Mouse (Mus musculus): ENCODE measurements at regions not wholly inside any gene's neighbourhood (a gene's known extent, or its start where the extent isn't known, plus 50 kb on each side); places are given as distances from the start of the nearest gene placed in this dataset.

GRCm38 (mm10) chr4:12376797-12377570, 205.2 kb upstream of the Fam92a start:
- Histone ChIP-seq H3K36me3 (replicated peaks) (no peaks in the 10 kb centered on the region), H3K9me3 (replicated peaks) (no peaks in the 10 kb centered on the region), H3K27me3 (no peaks in the 10 kb centered on the region), H3K27ac (replicated peaks) (no peak overlapping the region), H3K4me2 (no peak overlapping the region), H3K9ac (no peak overlapping the region), H3K4me1 (replicated peaks) (no peaks in the 10 kb centered on the region), H3K4me3 (replicated peaks) (no peak overlapping the region)
- ATAC-seq (ENCODE audit: insufficient read depth): no peak
- 63% methylated on average over 5 of the region's 5 CpGs for WGBS (ENCODE audit: insufficient replicate concordance)

GRCm38 (mm10) chr4:12369551-12369950, 197.7 kb upstream of the Fam92a start:
- H3K9ac ChIP-seq: no peak overlapping the region
- no peak for ATAC-seq (ENCODE audit: insufficient read depth)
- no peaks in the 10 kb centered on the region for H3K27me3 ChIP-seq
- no peak overlapping the region for H3K27ac ChIP-seq (replicated peaks)
- H3K4me3 ChIP-seq (replicated peaks): no peak overlapping the region
- H3K4me2 ChIP-seq: no peak overlapping the region
- 54% methylated on average over 2 of the region's 2 CpGs for WGBS (ENCODE audit: insufficient replicate concordance)
- no peaks in the 10 kb centered on the region for H3K36me3 ChIP-seq (replicated peaks)
- no peaks in the 10 kb centered on the region for H3K9me3 ChIP-seq (replicated peaks)
- H3K4me1 ChIP-seq (replicated peaks): no peaks in the 10 kb centered on the region

GRCm38 (mm10) chr4:12356992-12357634, 185.3 kb upstream of the Fam92a start:
- no peaks in the 10 kb centered on the region for H3K36me3 ChIP-seq (replicated peaks)
- no peak overlapping the region for H3K27ac ChIP-seq (replicated peaks)
- H3K4me2 ChIP-seq: no peak overlapping the region
- no peaks in the 10 kb centered on the region for H3K27me3 ChIP-seq
- no peak overlapping the region for H3K9ac ChIP-seq
- no peak for ATAC-seq (ENCODE audit: insufficient read depth)
- no peaks in the 10 kb centered on the region for H3K4me1 ChIP-seq (replicated peaks)
- H3K4me3 ChIP-seq (replicated peaks): no peak overlapping the region
- WGBS (ENCODE audit: insufficient replicate concordance): 45% methylated on average over 2 of the region's 2 CpGs
- H3K9me3 ChIP-seq (replicated peaks): no peaks in the 10 kb centered on the region

GRCm38 (mm10) chr4:12353337-12353856, 181.6 kb upstream of the Fam92a start:
- 51% methylated on average over 3 of the region's 3 CpGs for WGBS (ENCODE audit: insufficient replicate concordance)
- no peaks in the 10 kb centered on the region for H3K36me3 ChIP-seq (replicated peaks)
- no peak overlapping the region for H3K9ac ChIP-seq
- H3K27me3 ChIP-seq: no peaks in the 10 kb centered on the region
- no peak overlapping the region for H3K4me2 ChIP-seq
- no peaks in the 10 kb centered on the region for H3K4me1 ChIP-seq (replicated peaks)
- no peaks in the 10 kb centered on the region for H3K9me3 ChIP-seq (replicated peaks)
- no peak for ATAC-seq (ENCODE audit: insufficient read depth)
- no peak overlapping the region for H3K27ac ChIP-seq (replicated peaks)
- H3K4me3 ChIP-seq (replicated peaks): no peak overlapping the region

- Histone ChIP-seq H3K27ac (replicated peaks) (no peak overlapping the region), H3K9me3 (replicated peaks) (no peaks in the 10 kb centered on the region), H3K4me3 (replicated peaks) (no peak overlapping the region), H3K36me3 (replicated peaks) (no peaks in the 10 kb centered on the region), H3K27me3 (no peaks in the 10 kb centered on the region), H3K9ac (no peak overlapping the region), H3K4me2 (no peak overlapping the region), H3K4me1 (replicated peaks) (no peaks in the 10 kb centered on the region)
- no peak for ATAC-seq (ENCODE audit: insufficient read depth)
- 48% methylated on average over 1 of the region's 1 CpGs for WGBS (ENCODE audit: insufficient replicate concordance)
These were observed 167.4 kb upstream of the Fam92a start for GRCm38 (mm10) chr4:12339236-12339635.

GRCm38 (mm10) chr4:12334832-12335587, 163.2 kb upstream of the Fam92a start:
- Histone ChIP-seq H3K4me1 (replicated peaks) (no peaks in the 10 kb centered on the region), H3K9ac (no peak overlapping the region), H3K27ac (replicated peaks) (no peak overlapping the region), H3K36me3 (replicated peaks) (no peaks in the 10 kb centered on the region), H3K4me3 (replicated peaks) (no peak overlapping the region), H3K9me3 (replicated peaks) (no peaks in the 10 kb centered on the region), H3K27me3 (no peaks in the 10 kb centered on the region), H3K4me2 (no peak overlapping the region)
- 62% methylated on average over 7 of the region's 7 CpGs for WGBS (ENCODE audit: insufficient replicate concordance)
- no peak for ATAC-seq (ENCODE audit: insufficient read depth)

GRCm38 (mm10) chr4:12334429-12334828, 162.6 kb upstream of the Fam92a start:
- H3K4me1 ChIP-seq (replicated peaks): no peaks in the 10 kb centered on the region
- ATAC-seq (ENCODE audit: insufficient read depth): no peak
- H3K36me3 ChIP-seq (replicated peaks): no peaks in the 10 kb centered on the region
- no peaks in the 10 kb centered on the region for H3K9me3 ChIP-seq (replicated peaks)
- no peak overlapping the region for H3K27ac ChIP-seq (replicated peaks)
- H3K27me3 ChIP-seq: no peaks in the 10 kb centered on the region
- WGBS (ENCODE audit: insufficient replicate concordance): 57% methylated on average over 9 of the region's 9 CpGs
- no peak overlapping the region for H3K4me3 ChIP-seq (replicated peaks)
- no peak overlapping the region for H3K9ac ChIP-seq
- no peak overlapping the region for H3K4me2 ChIP-seq

- Histone ChIP-seq H3K9me3 (replicated peaks) (no peaks in the 10 kb centered on the region), H3K27me3 (no peaks in the 10 kb centered on the region), H3K36me3 (replicated peaks) (no peaks in the 10 kb centered on the region), H3K9ac (no peak overlapping the region), H3K4me3 (replicated peaks) (no peak overlapping the region), H3K27ac (replicated peaks) (no peak overlapping the region), H3K4me1 (replicated peaks) (no peaks in the 10 kb centered on the region), H3K4me2 (no peak overlapping the region)
- no peak for ATAC-seq (ENCODE audit: insufficient read depth)
- 62% methylated on average over 1 of the region's 1 CpGs for WGBS (ENCODE audit: insufficient replicate concordance)
These were observed 144.2 kb upstream of the Fam92a start for GRCm38 (mm10) chr4:12316024-12316423.

GRCm38 (mm10) chr4:12308332-12308731, 136.5 kb upstream of the Fam92a start:
- Histone ChIP-seq H3K4me3 (replicated peaks) (no peak overlapping the region), H3K9ac (no peak overlapping the region), H3K9me3 (replicated peaks) (no peaks in the 10 kb centered on the region), H3K27me3 (no peaks in the 10 kb centered on the region), H3K4me2 (no peak overlapping the region), H3K36me3 (replicated peaks) (no peaks in the 10 kb centered on the region), H3K27ac (replicated peaks) (no peak overlapping the region), H3K4me1 (replicated peaks) (no peaks in the 10 kb centered on the region)
- no peak for ATAC-seq (ENCODE audit: insufficient read depth)
- 65% methylated on average over 5 of the region's 5 CpGs for WGBS (ENCODE audit: insufficient replicate concordance)

GRCm38 (mm10) chr4:12306618-12307565, 135.1 kb upstream of the Fam92a start:
- Histone ChIP-seq H3K9me3 (replicated peaks) (no peaks in the 10 kb centered on the region), H3K27ac (replicated peaks) (no peak overlapping the region), H3K9ac (no peak overlapping the region), H3K4me2 (no peak overlapping the region), H3K36me3 (replicated peaks) (no peaks in the 10 kb centered on the region), H3K4me1 (replicated peaks) (no peaks in the 10 kb centered on the region), H3K27me3 (no peaks in the 10 kb centered on the region), H3K4me3 (replicated peaks) (no peak overlapping the region)
- no peak for ATAC-seq (ENCODE audit: insufficient read depth)
- 54% methylated on average over 9 of the region's 9 CpGs for WGBS (ENCODE audit: insufficient replicate concordance)

Data from liver, embryonic 15.5 days (tissue).